17 mouse cellular contexts compared by ENCODE assay signal in the genomic region with DNA sequence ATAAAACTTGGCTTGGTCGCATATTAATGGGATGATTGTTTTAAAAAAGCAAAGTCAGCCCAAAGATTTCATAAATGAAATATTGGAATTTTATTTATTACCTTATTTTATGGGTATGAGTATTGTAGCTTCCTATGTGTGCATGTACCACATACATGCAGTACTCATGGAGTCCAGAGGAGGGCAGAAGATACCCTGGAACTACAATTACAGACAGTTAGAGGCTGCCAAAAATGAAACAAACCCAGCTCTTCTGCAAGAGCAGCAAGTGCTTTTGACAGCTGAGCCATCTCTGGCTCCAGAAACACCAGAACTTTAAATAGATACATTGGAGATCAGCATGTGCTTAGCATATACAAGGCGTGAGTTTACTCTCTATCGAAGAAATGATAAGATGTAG.
DNase-seq lines count a peak whose midpoint lies in the region; ATAC-seq and TF ChIP-seq lines count a peak whose summit lies in the region.
"Had no signal": no experiment of that assay in that cellular context is flagged by ENCODE, and none has a peak within 500 bp of the region (broad histone marks: within the 10 kb centered on the region; RNA-seq: fewer than 3 reads in every experiment).

No protein-coding gene starts in this region.

- peak; percentile 37 for TF ChIP-seq CTCF in intestine, postnatal 0 days (IDR thresholded peaks at IDR 0.05; ENCODE audit: low read depth)
- peak; percentile 10; the same call in 1 of the 2 replicates for TF ChIP-seq CTCF in liver, embryonic 14.5 days (IDR thresholded peaks at IDR 0.05; ENCODE audit: low read depth)

- 83% methylated on average over 3 of the region's 3 CpGs for WGBS in intestine, postnatal 0 days
- WGBS in intestine, embryonic 15.5 days, result 95% methylated on average over 3 of the region's 3 CpGs
- 72% methylated on average over 3 of the region's 3 CpGs for WGBS in liver, embryonic 14.5 days (ENCODE audit: insufficient replicate concordance)
- WGBS in liver, embryonic 12.5 days (ENCODE audit: insufficient replicate concordance), result 80% methylated on average over 3 of the region's 3 CpGs
- WGBS in midbrain, embryonic 15.5 days, result 97% methylated on average over 3 of the region's 3 CpGs

- H3K9ac ChIP-seq in intestine, postnatal 0 days (ENCODE audit: low read depth, low read length), result no peak overlapping the region
- H3K9ac ChIP-seq in intestine, embryonic 15.5 days, result no peak overlapping the region
- no peak overlapping the region for H3K9ac ChIP-seq in liver, embryonic 14.5 days (replicated peaks)
- no peak overlapping the region for H3K9ac ChIP-seq in liver, embryonic 12.5 days
- no peak overlapping the region for H3K9ac ChIP-seq in ES-E14 (ENCODE audit: insufficient read depth, low read depth, low read length, poor library complexity, severe bottlenecking)
- H3K9ac ChIP-seq in midbrain, embryonic 15.5 days, result no peak overlapping the region
- H3K9ac ChIP-seq: embryonic facial prominence, embryonic 15.5 days; forebrain, embryonic 12.5 days; heart, embryonic 15.5 days; hindbrain, embryonic 13.5 days had no signal

- H3K27me3 ChIP-seq in intestine, postnatal 0 days (replicated peaks; ENCODE audit: control insufficient read depth, insufficient read depth, low read length), result no peaks in the 10 kb centered on the region
- H3K27me3 ChIP-seq in intestine, embryonic 15.5 days (replicated peaks), result no peaks in the 10 kb centered on the region
- no peaks in the 10 kb centered on the region for H3K27me3 ChIP-seq in liver, embryonic 14.5 days (ENCODE audit: control insufficient read depth, insufficient read depth, low read length)
- H3K27me3 ChIP-seq in liver, embryonic 12.5 days (replicated peaks), result no peaks in the 10 kb centered on the region
- no peaks in the 10 kb centered on the region for H3K27me3 ChIP-seq in midbrain, embryonic 15.5 days (replicated peaks)
- H3K27me3 ChIP-seq: embryonic facial prominence, embryonic 15.5 days; forebrain, embryonic 12.5 days; heart, embryonic 15.5 days; hindbrain, embryonic 13.5 days had no signal

- no peak for DNase-seq in liver, embryonic 14.5 days (ENCODE audit: low read depth in 3 of 3, low spot score in 3 of 3)
- DNase-seq in ES-E14 (ENCODE audit: low read depth, low spot score), result peak; percentile 33
- peak; percentile 62 for DNase-seq in ZHBTc4 (ENCODE audit: low read depth, low spot score)
- DNase-seq in adrenal gland, adult 2 months, result no peak
- DNase-seq: heart, adult 18-20 months; kidney, adult 11 months; kidney, postnatal 14 days; layer of hippocampus, postnatal 36 days; thymus, adult 18-20 months had no signal

- no peak overlapping the region for H3K4me3 ChIP-seq in intestine, postnatal 0 days (ENCODE audit: low read depth, low read length)
- H3K4me3 ChIP-seq in intestine, embryonic 15.5 days (replicated peaks), result no peak overlapping the region
- no peak overlapping the region for H3K4me3 ChIP-seq in liver, embryonic 14.5 days (ENCODE audit: insufficient read depth in 1 of 2, low read depth in 2 of 2, low read length in 2 of 2)
- H3K4me3 ChIP-seq in liver, embryonic 12.5 days, result no peak overlapping the region
- H3K4me3 ChIP-seq in ES-E14 (ENCODE audit: insufficient read depth in 1 of 2, low read depth in 1 of 2, low read length in 2 of 2, poor library complexity in 1 of 2, severe bottlenecking in 1 of 2), result no peak overlapping the region
- no peak overlapping the region for H3K4me3 ChIP-seq in midbrain, embryonic 15.5 days
- H3K4me3 ChIP-seq: embryonic facial prominence, embryonic 15.5 days; forebrain, embryonic 12.5 days; heart, embryonic 15.5 days; hindbrain, embryonic 13.5 days had no signal

- no peaks in the 10 kb centered on the region for H3K9me3 ChIP-seq in intestine, postnatal 0 days (ENCODE audit: control insufficient read depth)
- no peaks in the 10 kb centered on the region for H3K9me3 ChIP-seq in intestine, embryonic 15.5 days
- H3K9me3 ChIP-seq in liver, embryonic 14.5 days (ENCODE audit: control insufficient read depth, low read length), result no peaks in the 10 kb centered on the region
- no peaks in the 10 kb centered on the region for H3K9me3 ChIP-seq in liver, embryonic 12.5 days (replicated peaks)
- H3K9me3 ChIP-seq in ES-E14 (ENCODE audit: control insufficient read depth, insufficient read depth, low read depth, low read length), result no peaks in the 10 kb centered on the region
- no peaks in the 10 kb centered on the region for H3K9me3 ChIP-seq in midbrain, embryonic 15.5 days
- H3K9me3 ChIP-seq: embryonic facial prominence, embryonic 15.5 days; forebrain, embryonic 12.5 days; heart, embryonic 15.5 days; hindbrain, embryonic 13.5 days had no signal

- in situ Hi-C loops in ES-E14 (cut with MboI; ENCODE audit: low sequenced_read_pairs in 2 of 2, unreplicated experiment in 2 of 2), result loop anchor here (25.0 kb wide), 2 partner anchors 309 to 584 kb away; a partner anchor contains a TSS

- no peak overlapping the region for H3K4me2 ChIP-seq in intestine, postnatal 0 days (replicated peaks; ENCODE audit: low read depth)
- no peak overlapping the region for H3K4me2 ChIP-seq in intestine, embryonic 15.5 days (replicated peaks)
- H3K4me2 ChIP-seq in liver, embryonic 14.5 days (ENCODE audit: low read depth), result no peak overlapping the region
- no peak overlapping the region for H3K4me2 ChIP-seq in liver, embryonic 12.5 days
- H3K4me2 ChIP-seq in midbrain, embryonic 15.5 days, result no peak overlapping the region
- H3K4me2 ChIP-seq: embryonic facial prominence, embryonic 15.5 days; forebrain, embryonic 12.5 days; heart, embryonic 15.5 days; hindbrain, embryonic 13.5 days had no signal

- no peak for ATAC-seq in intestine, postnatal 0 days
- no peak for ATAC-seq in intestine, embryonic 15.5 days
- no peak for ATAC-seq in liver, embryonic 14.5 days (ENCODE audit: insufficient read depth)
- no peak for ATAC-seq in liver, embryonic 12.5 days
- no peak for ATAC-seq in midbrain, embryonic 15.5 days (replicated peaks)

- no peak overlapping the region for H3K27ac ChIP-seq in intestine, postnatal 0 days (ENCODE audit: low read depth, low read length)
- no peak overlapping the region for H3K27ac ChIP-seq in intestine, embryonic 15.5 days
- H3K27ac ChIP-seq in liver, embryonic 14.5 days, result no peak overlapping the region
- no peak overlapping the region for H3K27ac ChIP-seq in liver, embryonic 12.5 days
- no peak overlapping the region for H3K27ac ChIP-seq in ES-E14 (ENCODE audit: insufficient read depth, low read depth, low read length, poor library complexity, severe bottlenecking)
- no peak overlapping the region for H3K27ac ChIP-seq in midbrain, embryonic 15.5 days
- H3K27ac ChIP-seq: embryonic facial prominence, embryonic 15.5 days; forebrain, embryonic 12.5 days; heart, embryonic 15.5 days; hindbrain, embryonic 13.5 days had no signal

- H3K4me1 ChIP-seq in intestine, postnatal 0 days (replicated peaks; ENCODE audit: control insufficient read depth, insufficient read depth, low read length), result no peaks in the 10 kb centered on the region
- no peaks in the 10 kb centered on the region for H3K4me1 ChIP-seq in intestine, embryonic 15.5 days (replicated peaks)
- H3K4me1 ChIP-seq in liver, embryonic 14.5 days (replicated peaks; ENCODE audit: control insufficient read depth in 2 of 2, insufficient read depth in 2 of 2, low read length in 1 of 2), result no peaks in the 10 kb centered on the region
- H3K4me1 ChIP-seq in liver, embryonic 12.5 days, result no peaks in the 10 kb centered on the region
- no peaks in the 10 kb centered on the region for H3K4me1 ChIP-seq in ES-E14 (ENCODE audit: control insufficient read depth in 2 of 2, insufficient read depth in 2 of 2, low read length in 2 of 2, poor library complexity in 1 of 2)
- peaks cover 12% of the 10 kb centered on the region for H3K4me1 ChIP-seq in midbrain, embryonic 15.5 days
- H3K4me1 ChIP-seq: embryonic facial prominence, embryonic 15.5 days had no signal

- TF ChIP-seq EP300 in liver, embryonic 14.5 days (IDR thresholded peaks at IDR 0.05; ENCODE audit: low read depth), result no peak

- peaks cover 4% of the 10 kb centered on the region; the same call in 1 of the 2 replicates for H3K36me3 ChIP-seq in intestine, postnatal 0 days (ENCODE audit: control insufficient read depth, insufficient read depth)
- H3K36me3 ChIP-seq in intestine, embryonic 15.5 days, result no peaks in the 10 kb centered on the region
- H3K36me3 ChIP-seq in liver, embryonic 14.5 days (replicated peaks; ENCODE audit: control insufficient read depth, insufficient read depth, low read depth), result no peaks in the 10 kb centered on the region
- H3K36me3 ChIP-seq in liver, embryonic 12.5 days, result no peaks in the 10 kb centered on the region
- H3K36me3 ChIP-seq in ES-E14 (ENCODE audit: control insufficient read depth, insufficient read depth, low read length, poor library complexity, severe bottlenecking), result peaks cover 5% of the 10 kb centered on the region; the same call in 1 of the 2 replicates
- no peaks in the 10 kb centered on the region for H3K36me3 ChIP-seq in midbrain, embryonic 15.5 days (replicated peaks)
- H3K36me3 ChIP-seq: embryonic facial prominence, embryonic 15.5 days; forebrain, embryonic 12.5 days; heart, embryonic 15.5 days had no signal

TF ChIP-seq in ES-E14, 5 proteins besides CTCF, POLR2A, EP300 and RAD21:
- TF ChIP-seq MAFK (IDR thresholded peaks at IDR 0.05; ENCODE audit: insufficient read depth, low read depth, low read length) (no peak), ZNF384 (IDR thresholded peaks at IDR 0.05; ENCODE audit: low read depth, low read length) (no peak), HCFC1 (IDR thresholded peaks at IDR 0.05; ENCODE audit: borderline replicate concordance, insufficient read depth, low read length) (no peak)

Comparison
In these comparisons a context has a peak if more than half of its experiments do, and no peak if none do; other contexts are left out.
1. DNase-seq: peak in ES-E14 (single experiment) and ZHBTc4 (single experiment); none in liver, embryonic 14.5 days (0 of 3) and adrenal gland, adult 2 months (single experiment).